Mouse (Mus musculus) neural tube, embryonic 14.5 days (tissue): ENCODE measurements around the gene Babam2. TPM values are rescaled to one million over a fixed set of nuclear protein-coding genes. Genes with fewer than 3 reads are reported as not detected.

Experiments used
- ATAC-seq: fragments of 200-750 bp; cut with Nextera tagmentation; 2 replicates; pipeline ENCODE4 v1.8.0; 2017; ENCODE audit warnings: low read depth, mild to moderate bottlenecking, moderate TSS enrichment, moderate library complexity
- H3K27ac ChIP-seq: fragments of 300-500 bp; sonication (generic); 2 replicates; pipeline ENCODE4 v1.5.1; 2014; ENCODE audit warnings: low read depth, mild to moderate bottlenecking, control low read depth, low read length, moderate library complexity, mixed read lengths
- H3K27me3 ChIP-seq: fragments of 300-500 bp; sonication (generic); 2 replicates; pipeline ENCODE4 v1.6.1; 2014; ENCODE audit warnings: low read length; ENCODE audit not compliant: control insufficient read depth, insufficient read depth
- H3K36me3 ChIP-seq: fragments of 300-500 bp; sonication (generic); 2 replicates; pipeline ENCODE4 v1.6.1; 2014; ENCODE audit warnings: low read length, mixed read lengths; ENCODE audit not compliant: control insufficient read depth, insufficient read depth
- H3K4me1 ChIP-seq: fragments of 300-500 bp; sonication (generic); 2 replicates; pipeline ENCODE4 v1.6.1; 2014; ENCODE audit warnings: low read length; ENCODE audit not compliant: control insufficient read depth, insufficient read depth
- H3K4me2 ChIP-seq: fragments of 300-500 bp; sonication (generic); 2 replicates; pipeline ENCODE4 v1.6.1; 2014; ENCODE audit warnings: mild to moderate bottlenecking, low read depth, low read length, control low read depth
- H3K4me3 ChIP-seq: fragments of 300-500 bp; sonication (generic); 2 replicates; pipeline ENCODE4 v1.5.1; 2014; ENCODE audit warnings: low read depth, low read length, control low read depth, mixed read lengths
- H3K9ac ChIP-seq: fragments of 300-500 bp; sonication (generic); replicated peaks from 2 replicates; pipeline ENCODE4 v1.6.1; 2014; ENCODE audit warnings: low read depth, mild to moderate bottlenecking, control low read depth, low read length, mixed read lengths
- H3K9me3 ChIP-seq: fragments of 300-500 bp; sonication (generic); 2 replicates; pipeline ENCODE4 v1.6.1; 2016; ENCODE audit warnings: low read length; ENCODE audit not compliant: control insufficient read depth
- WGBS: fragments of 180-500 bp; shearing (Covaris S2); extraction: QIAGEN DNeasy Blood & Tissue Kit; methylation state at CpG from one replicate; pipeline ENCODE4 v1.1.7; 2014; 5-methylcytosine and 5-hydroxymethylcytosine counted together
- microRNA-seq: library from miRNA; unstranded; fragments of <30 nt; microRNA quantifications from one replicate; pipeline ENCODE4, GENCODE M21; 2016
- polyA plus RNA-seq: library from polyadenylated mRNA; unstranded; fragments of >200 nt; fragmentation: Nextera tagmentation; extraction: Ambion mirVana; gene quantifications from 2 replicates; pipeline ENCODE4 v1.2.1, GENCODE M21; 2014

The Babam2 gene
- polyA plus RNA-seq, 1 experiment from 2014 or later: 43.5 TPM

DNA sequence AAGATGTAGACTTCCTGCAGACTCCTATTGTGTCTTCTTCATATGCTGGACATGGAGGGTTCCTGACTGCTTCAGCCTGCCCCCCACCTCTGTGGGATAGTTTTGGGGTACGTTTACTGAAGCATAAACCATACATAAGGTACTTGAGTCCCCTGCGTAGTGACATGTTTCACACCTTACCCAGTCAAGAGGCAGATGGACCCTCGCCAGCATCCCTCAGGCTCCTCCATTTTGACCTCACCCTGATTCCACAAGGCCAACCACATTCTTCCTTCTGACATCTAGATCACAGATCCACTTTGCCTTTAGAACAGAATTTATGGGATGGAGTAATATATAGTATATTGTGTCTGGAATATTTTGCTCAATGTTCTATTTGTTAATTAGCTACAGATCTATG is 429.7 kb downstream of the Babam2 start:
- ATAC-seq: no peak
- no peak overlapping the region for H3K9ac ChIP-seq
- H3K36me3 ChIP-seq: no peaks in the 10 kb centered on the region
- no peak overlapping the region for H3K4me3 ChIP-seq
- no peak overlapping the region for H3K4me2 ChIP-seq
- no peak overlapping the region for H3K27ac ChIP-seq
- peaks cover 5% of the 10 kb centered on the region; the same call in 1 of the 2 replicates for H3K27me3 ChIP-seq
- 58% methylated on average over 3 of the region's 3 CpGs for WGBS
- no peaks in the 10 kb centered on the region for H3K9me3 ChIP-seq
- no peaks in the 10 kb centered on the region for H3K4me1 ChIP-seq

DNA sequence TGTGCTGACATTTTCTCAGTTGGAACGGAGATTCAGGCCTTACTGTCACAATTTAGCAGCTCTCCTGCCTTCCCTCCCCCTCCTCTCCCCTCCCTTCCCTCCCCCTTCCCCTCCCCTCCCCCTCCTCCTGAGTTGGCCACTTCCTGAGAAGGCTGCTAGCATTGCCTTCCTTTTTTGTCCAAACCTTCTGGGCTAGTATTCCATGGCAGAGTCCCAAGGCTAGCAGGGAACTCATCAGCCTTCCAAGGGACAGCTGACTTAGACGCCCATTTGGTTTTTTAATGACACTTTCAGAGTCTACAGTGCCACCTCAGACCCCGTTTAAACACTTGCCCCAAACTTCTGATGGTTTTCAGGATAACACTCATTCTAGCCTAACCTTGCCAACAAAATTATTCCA is 430.4 kb downstream of the Babam2 start:
- H3K36me3 ChIP-seq: no peaks in the 10 kb centered on the region
- no peak overlapping the region for H3K9ac ChIP-seq
- H3K4me2 ChIP-seq: no peak overlapping the region
- WGBS: 55% methylated on average over 3 of the region's 3 CpGs
- H3K27me3 ChIP-seq: peaks cover 11% of the 10 kb centered on the region; the same call in 1 of the 2 replicates
- no peak overlapping the region for H3K27ac ChIP-seq
- no peak overlapping the region for H3K4me3 ChIP-seq
- H3K4me1 ChIP-seq: 0 out of 2 replicates have a peak, but pooled peaks cover 4% of the 10 kb centered on the region
- H3K9me3 ChIP-seq: no peaks in the 10 kb centered on the region
- no peak for ATAC-seq

DNA sequence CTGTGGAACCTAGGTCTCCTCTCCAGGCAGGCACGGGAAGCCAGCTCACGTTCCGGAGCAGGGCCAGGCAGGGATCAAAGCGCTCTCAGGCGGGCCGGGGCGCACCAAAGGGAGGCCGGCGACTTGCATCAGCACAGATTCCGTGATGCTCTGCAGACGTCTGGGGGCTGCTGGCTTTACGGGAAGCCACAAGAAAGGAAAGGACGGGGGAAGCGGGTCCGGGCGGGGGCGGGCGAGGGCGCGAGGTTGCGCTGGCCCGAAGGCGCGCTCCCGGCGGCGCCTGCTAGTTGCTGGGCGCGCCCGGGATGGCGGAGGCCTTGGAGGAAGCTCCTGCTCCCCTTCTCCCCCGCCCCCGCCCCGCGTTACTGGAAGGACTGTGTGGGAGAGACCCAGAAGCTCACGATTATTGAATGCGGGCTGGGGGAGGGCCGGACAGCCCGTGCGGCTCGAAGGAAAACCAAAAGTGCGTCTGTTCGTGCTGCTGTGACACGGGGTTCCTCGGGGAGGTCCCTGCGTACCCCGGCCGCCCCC is 435.6 kb downstream of the Babam2 start:
- H3K27ac ChIP-seq: peak overlapping the region; percentile 19; the same call in 1 of the 2 replicates
- ATAC-seq: peak; percentile 22
- peak overlapping the region; percentile 45 for H3K4me3 ChIP-seq
- peak overlapping the region; percentile 77 for H3K4me2 ChIP-seq
- H3K36me3 ChIP-seq: no peaks in the 10 kb centered on the region
- H3K9me3 ChIP-seq: no peaks in the 10 kb centered on the region
- peaks cover 10% of the 10 kb centered on the region; the same call in 1 of the 2 replicates for H3K4me1 ChIP-seq
- WGBS: under 1% methylated on average over 41 of the region's 48 CpGs
- H3K27me3 ChIP-seq: peaks cover 34% of the 10 kb centered on the region
- H3K9ac ChIP-seq: peak overlapping the region; percentile 61

DNA sequence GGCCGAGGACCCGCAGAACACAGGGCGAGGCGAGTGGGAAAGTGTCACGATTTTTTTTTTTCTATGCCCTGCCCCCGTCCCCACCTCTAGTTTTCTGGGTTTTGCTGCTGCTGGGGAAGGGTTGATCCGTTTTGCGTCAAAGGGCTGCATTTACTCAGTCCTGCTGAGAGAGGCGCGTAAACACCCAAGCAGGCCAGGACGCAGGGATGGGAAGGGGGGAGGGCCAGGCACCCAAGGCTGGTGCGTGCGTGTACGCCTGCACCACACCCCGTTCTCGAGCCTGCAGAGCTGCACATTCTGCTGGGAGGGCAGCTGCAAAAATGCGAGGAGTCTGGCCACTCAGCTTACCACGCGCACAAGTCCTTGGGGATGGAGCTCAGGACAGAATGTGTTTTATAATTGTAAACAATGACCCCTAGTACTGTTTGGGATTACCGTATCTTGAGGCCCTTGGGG is 436.1 kb downstream of the Babam2 start:
- peak overlapping the region; percentile 45 for H3K4me3 ChIP-seq
- no peaks in the 10 kb centered on the region for H3K36me3 ChIP-seq
- peak overlapping the region; percentile 77 for H3K4me2 ChIP-seq
- H3K9ac ChIP-seq: peak overlapping the region; percentile 61
- H3K27ac ChIP-seq: peak overlapping the region; percentile 19; the same call in 1 of the 2 replicates
- WGBS: under 1% methylated on average over 20 of the region's 20 CpGs
- H3K27me3 ChIP-seq: peaks cover 39% of the 10 kb centered on the region
- H3K9me3 ChIP-seq: no peaks in the 10 kb centered on the region
- H3K4me1 ChIP-seq: peaks cover 10% of the 10 kb centered on the region; the same call in 1 of the 2 replicates
- 0 out of 2 replicates have a peak, but pooled peaks have one; percentile 18 for ATAC-seq

DNA sequence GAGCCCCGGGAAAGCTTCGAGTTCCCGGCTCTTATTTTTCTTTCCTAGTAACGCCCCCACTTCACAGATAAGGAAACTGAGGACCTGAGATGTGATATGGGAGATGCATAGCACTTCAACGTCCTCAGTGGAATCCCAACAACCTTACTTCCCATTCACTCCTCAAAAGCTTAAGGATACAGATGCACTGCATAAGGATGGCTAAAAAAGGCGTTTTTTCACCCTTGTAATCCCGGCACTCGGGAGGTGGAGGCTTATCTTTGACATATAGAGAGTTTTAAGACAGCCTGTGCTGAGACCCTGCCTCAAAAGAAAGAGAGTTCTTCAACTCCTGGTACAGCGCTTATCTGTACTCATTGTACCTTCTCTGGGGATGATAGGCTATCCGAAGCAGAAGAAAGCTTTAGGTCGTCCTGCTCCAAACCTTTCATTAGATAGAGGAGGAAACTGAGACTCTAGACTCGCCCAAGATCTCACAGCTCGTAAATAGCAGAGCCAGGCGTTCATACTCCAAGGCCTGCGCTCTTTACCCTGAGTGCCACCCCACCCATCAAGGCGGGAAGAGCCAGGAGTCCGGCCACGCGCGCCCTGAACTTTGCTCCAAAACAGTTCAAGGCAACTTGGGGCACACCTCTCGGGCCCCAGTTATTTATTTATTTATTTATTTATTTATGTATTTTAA is 436.7 kb downstream of the Babam2 start:
- WGBS: 2% methylated on average over 21 of the region's 21 CpGs

More for the DNA sequence above, 436.7 kb downstream of the Babam2 start:
- Histone ChIP-seq H3K9me3 (no peaks in the 10 kb centered on the region), H3K9ac (no peak overlapping the region; the same call in 1 of the 2 replicates), H3K4me2 (peak overlapping the region; percentile 77), H3K36me3 (no peaks in the 10 kb centered on the region), H3K4me3 (peak overlapping the region; percentile 58), H3K27ac (no peak overlapping the region), H3K27me3 (peaks cover 39% of the 10 kb centered on the region), H3K4me1 (peaks cover 10% of the 10 kb centered on the region; the same call in 1 of the 2 replicates)
- ATAC-seq: no peak

Small RNA genes lying within 50 kb of the gene (microRNA-seq; reads per million reads assigned to microRNA genes)
- gene Mir3473e: not detected

Other genes with a start within 250 kb of the Babam2 start
- 102 and 117 TPM in 2 replicates for gene Zfp512, start 245.3 kb upstream of the Babam2 start, polyA plus RNA-seq
- not detected in 2 replicates for gene 4930548H24Rik, start 211.9 kb upstream of the Babam2 start, polyA plus RNA-seq
- 78.6 and 80.9 TPM in 2 replicates for gene Gpn1, start 202.9 kb upstream of the Babam2 start, polyA plus RNA-seq
- 35.4 and 35.8 TPM in 2 replicates for gene Slc4a1ap, start 170.7 kb upstream of the Babam2 start, polyA plus RNA-seq
- 21.6 and 22.4 TPM in 2 replicates for gene Supt7l, start 169.9 kb upstream of the Babam2 start, polyA plus RNA-seq
- gene Mrpl33, start 100.7 kb upstream of the Babam2 start, polyA plus RNA-seq: 189 and 200 TPM in 2 replicates
- gene Rbks, start 57 bp upstream of the Babam2 start, polyA plus RNA-seq: 4.0 and 4.3 TPM in 2 replicates